Mouse (Mus musculus): ENCODE data around the gene Sirpb1a. TPM values are rescaled to one million over a fixed set of nuclear protein-coding genes. Genes with fewer than 3 reads are reported as not detected.
"Not testable (repeated sequence)": the region's sequence is repeated elsewhere in the genome, so short reads cannot be mapped to it uniquely, and the experiment has no call there.

Sirpb1a gene
- not detected for total RNA-seq (2021)

- DNase-seq (ENCODE audit: low spot score in 2 of 2); intact Hi-C loops (cut with DNase I): not testable (repeated sequence)
These were observed at the start of gene Sirpb1a for GRCm38 (mm10) chr3:15426447-15426846. Gene Sirpb1a, minus strand, starts transcription at chr3:15426520.

GRCm38 (mm10) chr3:15474831-15475230 is 48.5 kb upstream of the Sirpb1a start:
- DNase-seq (ENCODE audit: low spot score in 2 of 2); intact Hi-C loops (cut with DNase I): not testable (repeated sequence)

- DNase-seq (ENCODE audit: low spot score in 2 of 2); intact Hi-C loops (cut with DNase I): not testable (repeated sequence)
These were observed 43.8 kb upstream of the Sirpb1a start for GRCm38 (mm10) chr3:15470158-15470557.

GRCm38 (mm10) chr3:15443936-15444335 is 17.6 kb upstream of the Sirpb1a start:
- DNase-seq (ENCODE audit: low spot score in 2 of 2); intact Hi-C loops (cut with DNase I): not testable (repeated sequence)

GRCm38 (mm10) chr3:15439844-15440243 is 13.5 kb upstream of the Sirpb1a start:
- intact Hi-C loops (cut with DNase I); DNase-seq (ENCODE audit: low spot score in 2 of 2): not testable (repeated sequence)

GRCm38 (mm10) chr3:15427917-15428316 is 1.6 kb upstream of the Sirpb1a start:
- intact Hi-C loops (cut with DNase I): no loop called here
- no peak for DNase-seq (ENCODE audit: low spot score in 2 of 2)

GRCm38 (mm10) chr3:15355690-15356089 is 70.6 kb downstream of the Sirpb1a start:
- DNase-seq (ENCODE audit: low spot score in 2 of 2); intact Hi-C loops (cut with DNase I): not testable (repeated sequence)

- intact Hi-C loops (cut with DNase I); DNase-seq (ENCODE audit: low spot score in 2 of 2): not testable (repeated sequence)
These were observed 76.0 kb downstream of the Sirpb1a start for GRCm38 (mm10) chr3:15350318-15350717.

- DNase-seq (ENCODE audit: low spot score in 2 of 2); intact Hi-C loops (cut with DNase I): not testable (repeated sequence)
These were observed 80.7 kb downstream of the Sirpb1a start for GRCm38 (mm10) chr3:15345606-15346005.

GRCm38 (mm10) chr3:15340287-15340686 is 86.0 kb downstream of the Sirpb1a start:
- DNase-seq (ENCODE audit: low spot score in 2 of 2): no peak
- intact Hi-C loops (cut with DNase I): no loop called here

GRCm38 (mm10) chr3:15334182-15334581 is 92.1 kb downstream of the Sirpb1a start:
- intact Hi-C loops (cut with DNase I): no loop called here
- DNase-seq (ENCODE audit: low spot score in 2 of 2): no peak

- intact Hi-C loops (cut with DNase I): no loop called here
- DNase-seq (ENCODE audit: low spot score in 2 of 2): no peak
These were observed 94.3 kb downstream of the Sirpb1a start, which contains the start of gene Gm9733 for GRCm38 (mm10) chr3:15332063-15332462. Gene Gm9733, minus strand, starts transcription at chr3:15332302.

- intact Hi-C loops (cut with DNase I): no loop called here
- DNase-seq (ENCODE audit: low spot score in 2 of 2): no peak
These were observed 94.8 kb downstream of the Sirpb1a start for GRCm38 (mm10) chr3:15331545-15331944.

GRCm38 (mm10) chr3:15329549-15329948 is 96.8 kb downstream of the Sirpb1a start:
- no peak for DNase-seq (ENCODE audit: low spot score in 2 of 2)
- intact Hi-C loops (cut with DNase I): loop anchor here (2.0 to 5.0 kb wide), 2 partner anchors 129 to 553 kb away; no protein-coding TSS in a partner anchor

Other genes with a start within 250 kb of the Sirpb1a start
- gene Gm9733, start 94.2 kb downstream of the Sirpb1a start, total RNA-seq (2021): not detected
- not detected for gene Sirpb1b, start 148.5 kb upstream of the Sirpb1a start, total RNA-seq (2021)